Mouse (Mus musculus): ENCODE measurements around the gene Rfxank.
A peak's percentile ranks its signal among the peaks of the same experiment; 100 is the strongest.

Gene Rfxank

GRCm38 (mm10) chr8:70139026-70139857 lies at the start of gene Rfxank, which contains the start of the genes Borcs8 and Mef2b:
Rfxank (minus strand) TSS chr8:70139154.
Borcs8 (plus strand) TSS chr8:70139499.
Mef2b (plus strand) TSS chr8:70139711.
- peak; percentile 97 for DNase-seq (ENCODE audit: extremely low read depth, insufficient read length, low spot score)

DNA sequence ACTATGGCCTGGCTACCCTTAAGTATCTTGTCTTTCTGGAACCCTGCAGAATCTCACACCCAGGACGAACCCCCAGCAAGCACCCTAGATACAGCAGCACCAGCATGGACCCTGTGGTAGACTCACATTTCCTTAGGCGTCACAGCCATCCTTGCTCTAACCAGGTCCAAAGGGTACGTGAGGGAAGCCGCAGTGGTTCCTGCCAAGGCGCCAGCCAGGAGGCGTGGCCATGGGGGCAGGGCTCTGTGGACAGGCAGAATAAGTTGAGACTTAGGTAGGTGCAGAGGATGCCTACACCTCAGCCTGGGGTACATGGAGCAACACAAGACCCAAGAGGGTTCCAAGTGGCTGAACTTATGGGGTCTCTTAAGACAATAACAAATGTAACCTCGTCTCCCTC lies 49.8 kb upstream of the Rfxank start:
- DNase-seq (ENCODE audit: extremely low read depth, insufficient read length, low spot score) = no peak

DNA sequence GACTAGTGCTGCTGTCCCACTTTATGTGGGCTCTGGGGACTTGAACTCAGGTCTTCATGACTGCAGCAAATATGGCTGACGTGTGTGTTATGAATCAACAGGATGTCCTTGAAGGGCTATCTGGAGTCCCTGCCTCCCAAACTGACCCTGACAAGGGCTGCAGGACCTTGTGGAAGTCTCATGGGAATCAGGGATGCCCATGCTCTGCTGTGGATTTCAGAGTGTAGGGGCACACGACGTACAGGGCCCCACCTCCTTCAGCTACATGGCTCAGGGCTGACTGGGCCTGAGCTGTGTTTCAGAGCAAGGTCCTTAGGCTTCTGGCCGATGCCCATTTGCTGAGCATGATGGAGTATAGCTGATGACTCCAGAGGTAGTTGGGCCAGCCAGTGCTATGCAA lies 44.2 kb upstream of the Rfxank start:
- no peak for DNase-seq (ENCODE audit: extremely low read depth, insufficient read length, low spot score)

GRCm38 (mm10) chr8:70181903-70182252 lies 42.9 kb upstream of the Rfxank start:
- no peak for DNase-seq (ENCODE audit: extremely low read depth, insufficient read length, low spot score)

GRCm38 (mm10) chr8:70181212-70181902 lies 42.4 kb upstream of the Rfxank start:
- no peak for DNase-seq (ENCODE audit: extremely low read depth, insufficient read length, low spot score)

GRCm38 (mm10) chr8:70179082-70179481 lies 40.1 kb upstream of the Rfxank start:
- DNase-seq (ENCODE audit: extremely low read depth, insufficient read length, low spot score) = no peak

GRCm38 (mm10) chr8:70178231-70178630 lies 39.3 kb upstream of the Rfxank start:
- DNase-seq (ENCODE audit: extremely low read depth, insufficient read length, low spot score) = no peak

DNA sequence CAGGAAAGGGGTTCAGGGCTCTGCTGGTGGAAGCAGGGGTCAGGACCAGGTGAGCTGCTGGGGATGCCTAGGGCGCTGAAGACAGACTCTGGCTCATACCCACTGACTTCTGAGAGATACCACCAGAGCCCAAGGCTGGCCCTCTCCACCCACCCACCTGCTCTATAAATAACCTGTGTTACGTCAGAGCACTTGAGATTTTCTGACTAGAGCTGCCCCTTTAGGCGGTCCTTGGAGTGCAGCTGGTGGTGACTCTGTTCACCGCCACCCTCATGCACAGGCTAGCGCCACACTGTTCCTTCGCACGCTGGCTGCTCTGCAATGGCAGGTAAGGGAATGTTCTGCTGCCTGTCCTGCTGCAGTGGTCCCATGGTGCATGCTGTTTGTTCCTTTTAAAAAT lies 35.1 kb upstream of the Rfxank start:
- no peak for DNase-seq (ENCODE audit: extremely low read depth, insufficient read length, low spot score)

GRCm38 (mm10) chr8:70173320-70173719 lies 34.4 kb upstream of the Rfxank start:
- DNase-seq (ENCODE audit: extremely low read depth, insufficient read length, low spot score) = no peak

- peak; percentile 88 for DNase-seq (ENCODE audit: extremely low read depth, insufficient read length, low spot score)
These were observed 33.2 kb upstream of the Rfxank start, which contains the start of gene Tmem161a for GRCm38 (mm10) chr8:70172043-70172681. Tmem161a (plus strand) TSS chr8:70172356.

GRCm38 (mm10) chr8:70171240-70171639 lies 32.3 kb upstream of the Rfxank start:
- DNase-seq (ENCODE audit: extremely low read depth, insufficient read length, low spot score) = no peak

GRCm38 (mm10) chr8:70170748-70171147 lies 31.8 kb upstream of the Rfxank start:
- no peak for DNase-seq (ENCODE audit: extremely low read depth, insufficient read length, low spot score)

DNA sequence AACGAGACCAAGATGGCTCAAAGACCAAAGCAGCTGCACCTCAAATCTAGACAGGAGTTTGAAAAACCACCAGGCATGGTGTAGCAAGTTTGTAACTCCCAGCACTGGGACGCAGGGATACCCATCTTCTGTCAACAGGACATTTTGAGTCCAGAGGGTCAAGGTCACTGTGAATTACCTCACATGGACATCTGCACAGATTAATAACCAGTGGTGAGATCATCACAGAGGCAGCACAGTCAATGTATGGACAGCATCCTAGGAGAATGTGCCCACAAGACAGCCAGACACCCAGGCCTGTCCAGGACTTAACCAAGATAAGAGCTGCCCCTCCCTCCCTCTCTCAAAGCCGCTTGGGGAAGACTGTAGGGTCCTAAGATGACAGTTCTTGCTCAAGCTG lies 31.2 kb upstream of the Rfxank start:
- DNase-seq (ENCODE audit: extremely low read depth, insufficient read length, low spot score) = no peak

GRCm38 (mm10) chr8:70166504-70167110 lies 27.7 kb upstream of the Rfxank start:
- DNase-seq (ENCODE audit: extremely low read depth, insufficient read length, low spot score) = peak; percentile 64

DNA sequence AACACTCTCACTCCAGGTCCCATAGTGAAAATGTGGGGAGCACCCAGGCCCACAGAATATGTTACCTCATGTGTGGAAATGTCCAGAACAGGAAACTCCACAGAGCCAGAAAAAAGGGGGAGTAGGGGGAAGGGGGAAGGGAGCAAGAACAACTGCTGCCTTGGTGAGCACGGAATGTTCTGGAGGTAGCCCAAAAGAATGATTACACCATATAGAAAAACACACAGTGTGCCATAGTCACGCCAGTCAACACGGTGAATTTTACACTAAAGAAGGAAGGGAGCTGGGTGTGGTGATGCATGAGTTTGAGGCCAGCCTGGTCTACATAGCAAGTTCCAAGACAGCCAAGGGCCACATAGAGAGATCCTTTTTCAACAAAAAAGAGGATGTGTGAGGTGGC lies 24.4 kb upstream of the Rfxank start:
- DNase-seq (ENCODE audit: extremely low read depth, insufficient read length, low spot score) = no peak

- DNase-seq (ENCODE audit: extremely low read depth, insufficient read length, low spot score) = no peak
These were observed 21.1 kb upstream of the Rfxank start for GRCm38 (mm10) chr8:70160015-70160414.

- no peak for DNase-seq (ENCODE audit: extremely low read depth, insufficient read length, low spot score)
These were observed 20.3 kb upstream of the Rfxank start for GRCm38 (mm10) chr8:70159211-70159610.

- peak; percentile 63 for DNase-seq (ENCODE audit: extremely low read depth, insufficient read length, low spot score)
These were observed 19.3 kb upstream of the Rfxank start for GRCm38 (mm10) chr8:70158069-70158853.

DNA sequence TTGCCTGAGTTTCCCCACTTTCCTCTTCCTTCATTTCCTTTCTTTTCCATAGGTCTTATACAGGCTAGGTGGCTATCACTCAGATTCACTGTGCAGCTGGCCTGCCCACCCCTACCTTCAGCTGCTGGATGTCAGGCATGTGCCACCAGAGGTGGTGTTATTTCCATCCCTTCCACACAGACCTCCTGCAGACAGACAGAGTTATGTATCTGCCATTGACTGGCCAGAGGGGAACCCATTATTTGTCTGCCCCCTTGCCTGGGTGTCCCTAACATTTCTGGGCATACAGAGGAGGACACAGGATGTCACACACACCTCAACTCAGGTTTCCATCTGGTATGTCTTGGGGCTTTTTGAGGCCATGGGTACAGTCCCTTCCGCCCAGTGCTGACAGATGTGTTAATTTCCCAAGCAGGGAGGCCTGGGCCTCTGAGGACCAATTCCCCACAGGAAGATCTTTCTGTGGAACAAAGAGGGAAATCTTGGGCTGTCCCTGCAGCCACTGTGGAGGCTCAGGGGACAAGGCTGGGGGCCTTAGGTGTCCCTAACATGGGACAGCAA lies 18.4 kb upstream of the Rfxank start:
- DNase-seq (ENCODE audit: extremely low read depth, insufficient read length, low spot score) = no peak
